In the genomic region with DNA sequence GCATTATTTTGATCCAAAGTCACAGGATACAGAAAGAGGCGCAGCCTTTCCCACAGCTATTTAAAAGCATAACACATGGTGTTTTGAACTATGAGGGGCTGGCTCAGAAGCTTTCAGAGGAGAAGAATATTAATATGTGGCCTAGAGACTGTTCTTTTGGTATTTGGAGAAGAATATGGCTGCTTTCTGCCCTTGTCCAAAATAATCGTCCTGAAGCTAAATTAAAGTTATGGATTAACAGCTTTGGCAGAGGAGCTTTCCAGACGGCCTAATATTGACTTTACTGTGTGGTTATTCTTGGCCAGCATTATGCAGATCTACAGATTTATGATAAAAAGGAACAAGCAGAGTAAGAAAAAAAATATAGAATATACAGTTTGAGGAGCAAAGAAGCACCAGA, we compare ENCODE assay signal across 13 mouse cellular contexts.
"Had no signal": no experiment of that assay in that cellular context is flagged by ENCODE, and none has a peak within 500 bp of the region (broad histone marks: within the 10 kb centered on the region; RNA-seq: fewer than 3 reads in every experiment).

No protein-coding gene starts in this region.

- H3K9me3 ChIP-seq: midbrain, embryonic 12.5 days; neural tube, embryonic 13.5 days had no signal

- H3K4me1 ChIP-seq: midbrain, embryonic 12.5 days; neural tube, embryonic 13.5 days had no signal

- H3K4me2 ChIP-seq: midbrain, embryonic 12.5 days; neural tube, embryonic 13.5 days had no signal

- H3K9ac ChIP-seq: liver, embryonic 14.5 days; midbrain, embryonic 12.5 days; neural tube, embryonic 13.5 days had no signal

- DNase-seq: kidney, adult 9 months; kidney, postnatal 25 days; liver; lung, adult 18-20 months; retina, postnatal 1 day; right cerebral cortex, postnatal 4 days; spleen, adult 18-20 months; thymus, postnatal 36 days had no signal

- H3K27ac ChIP-seq: left cerebral cortex, adult 2 months; liver, embryonic 14.5 days; midbrain, embryonic 12.5 days; neural tube, embryonic 13.5 days had no signal

- H3K27me3 ChIP-seq: midbrain, embryonic 12.5 days; neural tube, embryonic 13.5 days had no signal

- ATAC-seq: midbrain, embryonic 16.5 days had no signal

- H3K4me3 ChIP-seq: left cerebral cortex, adult 2 months; midbrain, embryonic 12.5 days; neural tube, embryonic 13.5 days had no signal

- H3K36me3 ChIP-seq: midbrain, embryonic 12.5 days; neural tube, embryonic 13.5 days had no signal
